Mouse (Mus musculus) ovary, adult 18-20 months (tissue): ENCODE results near the gene Cfdp1.

Experiments
- DNase-seq: peaks from one replicate; pipeline ENCODE4 v3.0.0; 2022; ENCODE audit warnings: low spot score, mixed read lengths

The Cfdp1 gene

GRCm38 (mm10) chr8:111769296-111769695, 84.8 kb downstream of the Cfdp1 start:
- no peak for DNase-seq

- DNase-seq, result no peak
Measured at GRCm38 (mm10) chr8:111768651-111769050, 85.4 kb downstream of the Cfdp1 start.

GRCm38 (mm10) chr8:111765616-111766015, 88.5 kb downstream of the Cfdp1 start:
- no peak for DNase-seq

GRCm38 (mm10) chr8:111765096-111765495, 89.0 kb downstream of the Cfdp1 start:
- DNase-seq, result no peak

GRCm38 (mm10) chr8:111760708-111761107, 93.4 kb downstream of the Cfdp1 start:
- DNase-seq, result no peak

GRCm38 (mm10) chr8:111758817-111759216, 95.3 kb downstream of the Cfdp1 start:
- no peak for DNase-seq

GRCm38 (mm10) chr8:111757599-111757998, 96.5 kb downstream of the Cfdp1 start:
- no peak for DNase-seq

GRCm38 (mm10) chr8:111754736-111755135, 99.4 kb downstream of the Cfdp1 start:
- DNase-seq, result no peak

- DNase-seq, result no peak
Measured at GRCm38 (mm10) chr8:111754088-111754487, 100.0 kb downstream of the Cfdp1 start.

GRCm38 (mm10) chr8:111748766-111749165, 105.3 kb downstream of the Cfdp1 start:
- no peak for DNase-seq

GRCm38 (mm10) chr8:111747866-111748649, 106.0 kb downstream of the Cfdp1 start:
- no peak for DNase-seq

- no peak for DNase-seq
Measured at GRCm38 (mm10) chr8:111746582-111747465, 107.3 kb downstream of the Cfdp1 start.

- peak; percentile 59 for DNase-seq
Measured at GRCm38 (mm10) chr8:111745591-111746418, 108.3 kb downstream of the Cfdp1 start.

GRCm38 (mm10) chr8:111745086-111745485, 109.0 kb downstream of the Cfdp1 start:
- no peak for DNase-seq

GRCm38 (mm10) chr8:111743792-111744696, 110.0 kb downstream of the Cfdp1 start, which contains the start of gene Bcar1:
Gene Bcar1, minus strand, starts transcription at chr8:111743809.
- DNase-seq, result peak; percentile 64

GRCm38 (mm10) chr8:111743101-111743791, 110.8 kb downstream of the Cfdp1 start:
- no peak for DNase-seq

- no peak for DNase-seq
Measured at GRCm38 (mm10) chr8:111742261-111743037, 111.6 kb downstream of the Cfdp1 start.

- no peak for DNase-seq
Measured at GRCm38 (mm10) chr8:111741556-111741955, 112.5 kb downstream of the Cfdp1 start.

GRCm38 (mm10) chr8:111740994-111741393, 113.1 kb downstream of the Cfdp1 start:
- no peak for DNase-seq
